Mouse (Mus musculus): Measurements from ENCODE around the gene Olfr193. TPM values are rescaled to one million over a fixed set of nuclear protein-coding genes. Genes with fewer than 3 reads are reported as not detected.
"Not testable (repeated sequence)": the region's sequence is repeated elsewhere in the genome, so short reads cannot be mapped to it uniquely, and the experiment has no call there.

The Olfr193 gene
- polyA plus RNA-seq, 1 experiment from 2014 or later: not detected

- H3K4me1 ChIP-seq (ENCODE audit: insufficient read depth): no peaks in the 10 kb centered on the region
- no peak for DNase-seq
- WGBS: 87% methylated on average over 5 of the region's 5 CpGs
- no peak within 1 kb of the TSS for H3K9ac ChIP-seq
- no peak within 1 kb of the TSS for H3K4me2 ChIP-seq
- no peak for TF ChIP-seq CTCF (IDR thresholded peaks at IDR 0.05; ENCODE audit: low read depth)
- no peaks in the 10 kb centered on the region for H3K36me3 ChIP-seq (ENCODE audit: insufficient read depth)
- no peaks in the 10 kb centered on the region for H3K9me3 ChIP-seq (ENCODE audit: low read depth, low read length)
- H3K27ac ChIP-seq (ENCODE audit: low read depth): no peak within 1 kb of the TSS
- H3K4me3 ChIP-seq (ENCODE audit: low read depth, low read length): no peak within 1 kb of the TSS
- no peaks in the 10 kb centered on the region for H3K27me3 ChIP-seq (ENCODE audit: insufficient read depth, low read length)
- no peak for ATAC-seq (ENCODE audit: insufficient read depth)
Measured at GRCm38 (mm10) chr16:59077905-59078304, 33.8 kb downstream of the Olfr193 start, which contains the start of gene Olfr190. Olfr190 (minus strand) TSS chr16:59078005.

- Histone ChIP-seq H3K36me3 (ENCODE audit: insufficient read depth) (no peaks in the 10 kb centered on the region), H3K27me3 (ENCODE audit: insufficient read depth, low read length) (no peaks in the 10 kb centered on the region), H3K4me1 (ENCODE audit: insufficient read depth) (no peaks in the 10 kb centered on the region), H3K9ac (no peak overlapping the region), H3K9me3 (ENCODE audit: low read depth, low read length) (no peaks in the 10 kb centered on the region), H3K4me2 (no peak overlapping the region), H3K27ac (ENCODE audit: low read depth) (no peak overlapping the region), H3K4me3 (ENCODE audit: low read depth, low read length) (no peak overlapping the region)
- 89% methylated on average over 1 of the region's 1 CpGs for WGBS
- DNase-seq (no peak), ATAC-seq (ENCODE audit: insufficient read depth) (no peak)
- no peak for TF ChIP-seq CTCF (IDR thresholded peaks at IDR 0.05; ENCODE audit: low read depth)
Measured at GRCm38 (mm10) chr16:59073520-59073919, 38.2 kb downstream of the Olfr193 start.

GRCm38 (mm10) chr16:59071755-59072154 lies 39.9 kb downstream of the Olfr193 start:
- no peaks in the 10 kb centered on the region for H3K27me3 ChIP-seq (ENCODE audit: insufficient read depth, low read length)

GRCm38 (mm10) chr16:59062411-59062810 lies 49.3 kb downstream of the Olfr193 start:
- DNase-seq: peak; percentile 11
- 42% methylated on average over 3 of the region's 3 CpGs for WGBS
- H3K4me2 ChIP-seq; H3K27me3 ChIP-seq (ENCODE audit: insufficient read depth, low read length); H3K36me3 ChIP-seq (ENCODE audit: insufficient read depth); H3K9me3 ChIP-seq (ENCODE audit: low read depth, low read length); H3K27ac ChIP-seq (ENCODE audit: low read depth); H3K9ac ChIP-seq; H3K4me1 ChIP-seq (ENCODE audit: insufficient read depth); H3K4me3 ChIP-seq (ENCODE audit: low read depth, low read length): not testable (repeated sequence)
- ATAC-seq (ENCODE audit: insufficient read depth): peak; percentile 84; the same call in 1 of the 2 replicates

More at GRCm38 (mm10) chr16:59071755-59072154, 39.9 kb downstream of the Olfr193 start:
- no peak overlapping the region for H3K4me3 ChIP-seq (ENCODE audit: low read depth, low read length)
- DNase-seq (no peak), ATAC-seq (ENCODE audit: insufficient read depth) (no peak)
- no peaks in the 10 kb centered on the region for H3K9me3 ChIP-seq (ENCODE audit: low read depth, low read length)
- H3K4me1 ChIP-seq (ENCODE audit: insufficient read depth): no peaks in the 10 kb centered on the region
- H3K4me2 ChIP-seq: no peak overlapping the region
- H3K36me3 ChIP-seq (ENCODE audit: insufficient read depth): no peaks in the 10 kb centered on the region
- H3K27ac ChIP-seq (ENCODE audit: low read depth): no peak overlapping the region
- no peak for TF ChIP-seq CTCF (IDR thresholded peaks at IDR 0.05; ENCODE audit: low read depth)
- no peak overlapping the region for H3K9ac ChIP-seq

Other genes with a start within 250 kb of the Olfr193 start
- not detected in 2 replicates for gene Olfr177, start 237.1 kb downstream of the Olfr193 start, polyA plus RNA-seq (2014; fragmentation: Nextera tagmentation; extraction: Ambion mirVana)
- not detected in 2 replicates for gene Olfr178, start 219.8 kb downstream of the Olfr193 start, polyA plus RNA-seq (2014; fragmentation: Nextera tagmentation; extraction: Ambion mirVana)
- gene Olfr181, start 183.1 kb downstream of the Olfr193 start, polyA plus RNA-seq (2014; fragmentation: Nextera tagmentation; extraction: Ambion mirVana): not detected in 2 replicates
- gene Olfr180, start 182.5 kb downstream of the Olfr193 start, polyA plus RNA-seq (2014; fragmentation: Nextera tagmentation; extraction: Ambion mirVana): not detected in 2 replicates
- not detected in 2 replicates for gene Olfr183, start 116.5 kb downstream of the Olfr193 start, polyA plus RNA-seq (2014; fragmentation: Nextera tagmentation; extraction: Ambion mirVana)
- not detected in 2 replicates for gene Olfr186, start 81.6 kb downstream of the Olfr193 start, polyA plus RNA-seq (2014; fragmentation: Nextera tagmentation; extraction: Ambion mirVana)
- gene Olfr187, start 72.1 kb downstream of the Olfr193 start, polyA plus RNA-seq (2014; fragmentation: Nextera tagmentation; extraction: Ambion mirVana): not detected in 2 replicates
- gene Olfr190, start 33.9 kb downstream of the Olfr193 start, polyA plus RNA-seq (2014; fragmentation: Nextera tagmentation; extraction: Ambion mirVana): not detected in 2 replicates
- gene Olfr191, start 22.1 kb downstream of the Olfr193 start, polyA plus RNA-seq (2014; fragmentation: Nextera tagmentation; extraction: Ambion mirVana): not detected in 2 replicates
- gene Olfr194, start 9.2 kb upstream of the Olfr193 start, polyA plus RNA-seq (2014; fragmentation: Nextera tagmentation; extraction: Ambion mirVana): not detected in 2 replicates
- not detected in 2 replicates for gene Olfr195, start 35.2 kb upstream of the Olfr193 start, polyA plus RNA-seq (2014; fragmentation: Nextera tagmentation; extraction: Ambion mirVana)
- not detected in 2 replicates for gene Olfr196, start 58.6 kb upstream of the Olfr193 start, polyA plus RNA-seq (2014; fragmentation: Nextera tagmentation; extraction: Ambion mirVana)
- gene Olfr198, start 91.7 kb upstream of the Olfr193 start, polyA plus RNA-seq (2014; fragmentation: Nextera tagmentation; extraction: Ambion mirVana): not detected in 2 replicates
- gene Olfr199, start 107.9 kb upstream of the Olfr193 start, polyA plus RNA-seq (2014; fragmentation: Nextera tagmentation; extraction: Ambion mirVana): not detected in 2 replicates
- gene Olfr201, start 160.8 kb upstream of the Olfr193 start, polyA plus RNA-seq (2014; fragmentation: Nextera tagmentation; extraction: Ambion mirVana): not detected in 2 replicates
- gene Olfr202, start 174.9 kb upstream of the Olfr193 start, polyA plus RNA-seq (2014; fragmentation: Nextera tagmentation; extraction: Ambion mirVana): not detected in 2 replicates
- gene Olfr203, start 187.0 kb upstream of the Olfr193 start, polyA plus RNA-seq (2014; fragmentation: Nextera tagmentation; extraction: Ambion mirVana): not detected in 2 replicates
- gene Olfr204, start 206.4 kb upstream of the Olfr193 start, polyA plus RNA-seq (2014; fragmentation: Nextera tagmentation; extraction: Ambion mirVana): not detected in 2 replicates
- not detected in 2 replicates for gene Olfr205, start 219.3 kb upstream of the Olfr193 start, polyA plus RNA-seq (2014; fragmentation: Nextera tagmentation; extraction: Ambion mirVana)
- gene Olfr206, start 237.4 kb upstream of the Olfr193 start, polyA plus RNA-seq (2014; fragmentation: Nextera tagmentation; extraction: Ambion mirVana): not detected in 2 replicates